Mouse (Mus musculus) erythroblast, embryonic 14.5 days (primary cell): Measurements from ENCODE around the gene Ankrd28. TPM values are rescaled to one million over a fixed set of nuclear protein-coding genes. Genes with fewer than 3 reads are reported as not detected.
"Not testable (repeated sequence)": the region's sequence is repeated elsewhere in the genome, so short reads cannot be mapped to it uniquely, and the experiment has no call there.

Experiments used
- H3K27me3 ChIP-seq: 2 replicates; pipeline ENCODE4 v1.6.1; 2012; ENCODE audit warnings: inconsistent platforms; ENCODE audit not compliant: control insufficient read depth
- H3K36me3 ChIP-seq: 2 replicates; pipeline ENCODE4 v1.6.1; 2012; ENCODE audit warnings: mild to moderate bottlenecking, inconsistent platforms; ENCODE audit not compliant: control insufficient read depth
- H3K4me1 ChIP-seq: 2 replicates; pipeline ENCODE4 v1.6.1; 2012; ENCODE audit warnings: inconsistent platforms; ENCODE audit not compliant: control insufficient read depth
- H3K4me3 ChIP-seq: replicated peaks from 2 replicates; pipeline ENCODE3; 2012; ENCODE audit warnings: moderate library complexity, mild to moderate bottlenecking, inconsistent platforms
- H3K9me3 ChIP-seq: 2 replicates; pipeline ENCODE4 v1.6.1; 2012; ENCODE audit warnings: low read length, inconsistent platforms, mixed read lengths; ENCODE audit not compliant: control insufficient read depth
- GATA1 ChIP-seq: IDR thresholded peaks from 2 replicates; pipeline ENCODE4 v1.6.1; 2012; ENCODE audit warnings: low read length, inconsistent platforms, mixed read lengths
- TAL1 ChIP-seq: IDR thresholded peaks from 3 replicates; pipeline ENCODE4 v1.6.1; 2012; ENCODE audit warnings: low read length, inconsistent platforms, mixed read lengths
- polyA plus RNA-seq: library from polyadenylated mRNA; stranded (reverse); fragments of >175 nt; gene quantifications from 2 replicates; pipeline ENCODE4 v1.2.3, GENCODE M21; 2012

Ankrd28 gene
- polyA plus RNA-seq: 0.02 and 0.04 TPM in 2 replicates

GRCm38 (mm10) chr14:31830571-31831369 lies at the start of gene Ankrd28:
TSS of gene Ankrd28 (minus strand) at chr14:31830651.
- Histone ChIP-seq H3K4me3 (peak within 1 kb of the TSS; percentile 98), H3K36me3 (no peaks in the 10 kb centered on the region; the same call in 1 of the 2 replicates), H3K4me1 (peaks cover 27% of the 10 kb centered on the region)

DNA sequence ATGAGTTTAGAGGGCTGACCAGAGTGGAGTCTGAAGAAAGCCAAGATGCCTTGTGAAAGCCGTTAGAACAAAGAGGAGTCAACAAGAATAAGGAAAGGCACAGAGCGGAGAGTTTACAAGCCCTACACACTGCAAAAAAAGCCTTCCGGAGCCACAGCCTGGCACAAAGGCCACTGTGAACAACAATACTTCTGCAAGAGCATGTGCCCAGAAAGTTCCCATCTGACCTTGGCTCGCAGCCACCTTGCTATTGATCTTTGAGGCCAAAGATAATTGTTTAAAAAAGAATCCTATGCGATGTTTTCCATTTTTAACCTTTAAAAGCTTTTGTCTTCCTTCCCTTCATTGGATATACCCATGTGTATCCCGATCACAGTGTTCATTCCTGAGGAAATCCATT lies 49.0 kb upstream of the Ankrd28 start:
- H3K36me3 ChIP-seq: no peaks in the 10 kb centered on the region
- TF ChIP-seq GATA1: no peak
- no peaks in the 10 kb centered on the region for H3K27me3 ChIP-seq
- no peak overlapping the region for H3K4me3 ChIP-seq
- H3K4me1 ChIP-seq: no peaks in the 10 kb centered on the region
- H3K9me3 ChIP-seq: no peaks in the 10 kb centered on the region

More at GRCm38 (mm10) chr14:31830571-31831369, at the start of gene Ankrd28:
- TF ChIP-seq GATA1: no peak
- no peak for TF ChIP-seq TAL1
- Histone ChIP-seq H3K27me3 (no peaks in the 10 kb centered on the region), H3K9me3 (no peaks in the 10 kb centered on the region)

GRCm38 (mm10) chr14:31872130-31872529 lies 41.7 kb upstream of the Ankrd28 start:
- Histone ChIP-seq H3K36me3 (no peaks in the 10 kb centered on the region), H3K27me3 (no peaks in the 10 kb centered on the region), H3K4me1 (no peaks in the 10 kb centered on the region), H3K9me3 (peaks cover 2% of the 10 kb centered on the region), H3K4me3 (no peak overlapping the region)
- TF ChIP-seq TAL1 (no peak), GATA1 (no peak)

DNA sequence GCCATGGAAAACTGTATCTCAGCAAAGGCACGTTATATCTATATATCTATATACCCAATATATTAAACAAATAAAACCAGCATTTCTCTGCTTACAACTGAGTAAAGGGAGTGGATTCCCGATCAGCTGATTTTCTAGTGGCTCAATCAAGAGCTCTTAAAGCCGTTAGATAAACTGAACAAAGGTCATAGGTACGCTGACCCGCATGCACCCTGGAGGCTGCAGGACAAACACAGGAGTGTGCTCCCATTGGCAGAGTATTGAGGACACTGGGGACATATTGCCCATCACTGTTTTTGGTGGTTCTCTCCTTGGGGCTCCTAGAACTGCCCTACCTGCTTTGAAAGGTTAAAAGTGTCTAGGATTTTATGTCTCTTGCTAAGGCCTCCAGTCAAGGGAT lies 40.0 kb upstream of the Ankrd28 start:
- no peak overlapping the region for H3K4me3 ChIP-seq
- peaks cover 16% of the 10 kb centered on the region for H3K9me3 ChIP-seq
- no peaks in the 10 kb centered on the region for H3K4me1 ChIP-seq
- TF ChIP-seq TAL1: no peak
- no peak for TF ChIP-seq GATA1
- H3K27me3 ChIP-seq: no peaks in the 10 kb centered on the region; the same call in 1 of the 2 replicates
- H3K36me3 ChIP-seq: no peaks in the 10 kb centered on the region

DNA sequence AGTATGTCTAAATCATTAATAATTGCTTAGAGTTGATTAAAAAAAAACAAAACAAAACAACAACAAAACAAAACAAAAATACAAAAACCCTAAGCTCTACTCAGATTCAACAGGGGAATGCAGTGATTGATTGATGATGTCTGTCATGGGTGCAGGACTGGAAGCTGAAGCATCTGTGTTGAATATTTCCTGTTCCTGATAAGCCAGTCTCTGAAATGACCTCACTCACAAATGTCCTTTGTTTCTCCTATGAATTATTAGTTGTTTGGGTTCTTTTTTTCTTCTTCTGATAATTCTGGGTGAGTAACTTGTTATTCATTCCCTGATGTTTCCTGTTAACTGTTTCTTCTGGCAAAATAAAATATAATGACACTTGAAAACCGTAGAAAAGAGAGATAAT lies 38.1 kb upstream of the Ankrd28 start:
- H3K4me3 ChIP-seq: no peak overlapping the region
- TF ChIP-seq GATA1 (no peak), TAL1 (no peak)
- H3K4me1 ChIP-seq: no peaks in the 10 kb centered on the region
- no peaks in the 10 kb centered on the region for H3K36me3 ChIP-seq
- H3K9me3 ChIP-seq: peaks cover 24% of the 10 kb centered on the region
- H3K27me3 ChIP-seq: no peaks in the 10 kb centered on the region; the same call in 1 of the 2 replicates

DNA sequence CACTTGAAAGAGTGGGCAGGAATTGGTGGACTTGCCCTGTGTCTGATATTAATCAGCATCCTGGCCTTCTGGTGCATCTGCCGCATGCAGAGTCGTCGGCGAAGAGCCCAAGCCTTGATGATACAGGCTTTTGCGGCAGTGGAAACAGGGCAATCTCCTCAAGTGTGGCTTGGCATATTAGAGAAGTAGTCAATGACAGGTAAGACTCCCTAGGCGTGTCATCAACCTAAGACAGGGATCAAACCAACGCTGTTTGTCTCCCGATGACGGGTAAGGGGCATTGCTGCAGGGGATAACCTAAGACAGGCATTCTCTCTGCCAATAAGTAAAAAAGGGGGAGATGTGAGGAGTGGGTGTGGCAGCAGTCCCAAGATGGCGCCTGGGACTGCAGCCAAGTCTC lies 35.9 kb upstream of the Ankrd28 start:
- H3K36me3 ChIP-seq, H3K27me3 ChIP-seq, H3K4me3 ChIP-seq, H3K4me1 ChIP-seq: not testable (repeated sequence)
- H3K9me3 ChIP-seq: peaks cover 36% of the 10 kb centered on the region

- H3K9me3 ChIP-seq: peaks cover 16% of the 10 kb centered on the region
- no peak for TF ChIP-seq GATA1
- no peak for TF ChIP-seq TAL1
- no peaks in the 10 kb centered on the region for H3K36me3 ChIP-seq
- no peak overlapping the region for H3K4me3 ChIP-seq
- H3K4me1 ChIP-seq: no peaks in the 10 kb centered on the region
- no peaks in the 10 kb centered on the region for H3K27me3 ChIP-seq
Measured at GRCm38 (mm10) chr14:31858679-31859078, 28.2 kb upstream of the Ankrd28 start.

- Histone ChIP-seq H3K27me3 (no peaks in the 10 kb centered on the region), H3K4me3 (no peak overlapping the region), H3K36me3 (no peaks in the 10 kb centered on the region), H3K4me1 (no peaks in the 10 kb centered on the region), H3K9me3 (peaks cover 12% of the 10 kb centered on the region)
- TF ChIP-seq GATA1 (no peak), TAL1 (no peak)
Measured at GRCm38 (mm10) chr14:31857096-31857975, 26.9 kb upstream of the Ankrd28 start.

DNA sequence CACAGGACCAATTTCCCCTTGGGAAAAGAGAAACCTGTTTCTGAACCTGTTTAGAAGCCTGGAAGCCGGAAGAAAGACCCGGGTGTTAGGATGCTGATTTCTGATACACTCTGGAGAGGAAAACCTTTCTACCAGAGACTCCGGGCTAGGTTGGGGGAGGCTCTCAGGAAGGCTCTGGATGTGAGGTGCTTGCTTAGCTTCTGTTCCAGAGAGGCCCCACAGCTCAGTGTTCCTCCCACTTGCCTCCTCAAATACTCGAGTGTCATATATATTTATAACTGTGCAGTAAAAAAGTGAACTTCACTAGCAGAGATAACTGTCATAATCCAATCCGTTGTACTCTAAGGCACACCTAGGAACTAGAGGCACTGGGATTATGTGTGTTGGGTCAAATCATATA lies 25.6 kb upstream of the Ankrd28 start:
- Histone ChIP-seq H3K4me1 (no peaks in the 10 kb centered on the region), H3K36me3 (no peaks in the 10 kb centered on the region), H3K27me3 (no peaks in the 10 kb centered on the region), H3K4me3 (no peak overlapping the region), H3K9me3 (peaks cover 4% of the 10 kb centered on the region; the same call in 1 of the 2 replicates)
- no peak for TF ChIP-seq TAL1
- no peak for TF ChIP-seq GATA1
